Mouse (Mus musculus) megakaryocyte progenitor cell, adult 5-6 weeks (primary cell): Measurements from ENCODE around the gene Inf2. TPM values are rescaled to one million over a fixed set of nuclear protein-coding genes. Genes with fewer than 3 reads are reported as not detected.

ENCODE experiments used
- ATAC-seq: replicated peaks from 2 replicates; pipeline ENCODE4 v1.8.0; 2016; ENCODE audit warnings: mild to moderate bottlenecking, moderate TSS enrichment, inconsistent platforms; ENCODE audit not compliant: poor library complexity
- total RNA-seq, 2 experiments: library from RNA; stranded (forward) in 1 of 2; stranded (reverse) in 1 of 2; fragments of 157-497, 149-512 nt in 1 of 2; fragments of 200-1000 nt in 1 of 2; gene quantifications; 2 replicates each; pipeline versions ENCODE4 v1.2.3 to v1.2.4; 2015 to 2017

Inf2 gene
- total RNA-seq, 2 experiments from 2014 or later = 7.1 to 11.0 TPM

DNA sequence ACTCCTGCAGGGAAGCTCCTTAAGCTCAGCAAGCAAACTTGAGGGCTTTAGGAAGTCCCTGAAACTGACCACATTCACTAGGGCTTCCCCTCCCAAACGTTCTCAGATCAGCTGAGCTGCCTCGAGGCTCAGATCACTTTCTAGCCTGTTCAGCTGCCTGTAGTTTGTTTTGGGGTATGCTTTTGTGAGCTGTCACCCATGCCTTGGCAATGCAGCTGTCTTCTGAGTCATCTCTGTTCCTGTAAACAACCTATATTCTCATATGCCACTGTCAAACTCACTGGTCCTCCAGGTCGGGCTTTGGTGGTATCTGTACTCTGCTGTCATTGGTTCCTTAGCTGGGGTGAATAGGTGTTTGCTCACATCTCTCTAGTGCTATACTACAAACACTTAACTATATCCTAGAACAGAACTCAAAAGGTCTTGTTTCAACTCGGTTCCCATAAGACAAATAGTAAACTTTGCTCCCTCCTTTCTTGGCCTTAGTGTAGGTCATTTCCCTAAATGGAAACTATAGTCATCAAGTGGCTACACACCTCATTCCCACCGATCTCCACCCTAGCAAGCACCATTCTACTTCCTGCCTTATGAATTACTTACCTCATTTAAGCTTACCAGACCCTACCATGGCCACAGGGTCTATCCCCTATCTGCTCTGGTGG lies 63.3 kb downstream of the Inf2 start:
- ATAC-seq = no peak

DNA sequence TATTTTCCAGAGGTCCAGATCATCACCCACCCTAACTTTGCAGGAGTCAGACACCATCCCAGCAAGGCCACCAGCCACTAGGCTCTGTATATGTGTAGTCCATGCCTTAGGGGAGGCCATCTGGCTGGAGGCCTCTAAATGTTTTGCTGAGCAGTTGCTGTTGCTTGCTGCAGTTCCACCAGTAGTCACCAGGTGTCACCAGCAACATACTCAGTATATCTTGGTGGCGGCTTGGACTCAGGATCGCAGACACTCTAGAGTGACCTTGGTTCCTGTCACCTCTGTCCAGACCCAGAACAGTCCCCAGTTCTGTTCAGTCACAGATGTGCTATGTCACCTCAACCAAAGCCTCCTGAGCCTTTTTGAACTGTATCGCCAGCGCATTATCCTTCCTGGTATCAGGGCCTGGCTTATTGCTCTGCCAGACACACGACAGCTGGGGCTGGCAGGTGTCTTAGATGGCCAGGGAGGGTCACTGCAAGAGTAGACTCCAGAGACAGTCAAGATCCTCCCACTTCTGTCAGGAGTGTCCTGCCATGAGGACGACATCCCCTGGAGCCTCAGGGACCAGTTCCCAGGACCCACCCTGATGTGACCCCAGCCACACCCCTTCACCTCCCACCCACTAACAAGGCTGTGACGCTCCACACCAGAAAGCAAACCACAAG lies 64.7 kb downstream of the Inf2 start:
- ATAC-seq = peak; percentile 87

- no peak for ATAC-seq
Observed at GRCm38 (mm10) chr12:112654076-112654475, 65.5 kb downstream of the Inf2 start.

DNA sequence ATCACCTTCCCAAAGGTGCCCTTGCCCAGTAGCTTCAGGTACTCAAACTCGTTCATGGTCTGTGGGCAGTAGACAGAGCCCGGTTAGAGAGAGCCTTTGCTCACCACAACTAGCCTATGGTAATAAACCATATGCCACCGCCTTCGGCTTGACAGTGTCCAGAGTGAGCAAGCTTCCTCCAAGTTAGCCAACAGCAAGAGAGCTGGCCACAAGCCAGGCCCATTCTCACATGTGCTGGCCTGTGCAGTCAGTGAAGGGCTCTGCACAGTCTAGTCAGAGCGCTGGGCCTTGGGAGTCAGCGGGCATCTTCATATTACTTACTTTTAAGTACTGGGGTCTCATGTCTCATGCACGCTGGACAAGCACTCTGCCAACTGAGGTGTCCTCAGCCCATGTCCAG lies 70.0 kb downstream of the Inf2 start:
- ATAC-seq = no peak

DNA sequence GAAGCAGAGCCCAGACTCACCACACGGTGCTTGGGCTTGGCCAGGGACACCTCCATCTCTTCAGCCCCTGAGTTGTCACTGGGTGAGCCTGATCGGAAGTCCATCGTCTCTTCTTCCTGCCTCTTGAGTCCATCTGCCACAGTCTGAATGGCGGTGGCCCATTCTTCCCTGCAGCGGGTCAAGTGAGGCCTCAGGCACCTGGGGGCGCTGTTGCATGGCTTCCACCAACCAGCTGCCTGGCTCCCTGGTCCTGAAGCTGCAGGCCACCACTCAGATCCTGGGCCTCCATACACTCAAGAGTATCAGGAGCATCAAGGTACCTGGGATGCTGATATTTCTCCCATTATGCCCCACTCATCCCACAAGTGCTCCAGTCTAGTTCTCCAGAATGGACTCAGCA lies 70.5 kb downstream of the Inf2 start:
- peak; percentile 61; the same call in 1 of the 2 replicates for ATAC-seq

GRCm38 (mm10) chr12:112660576-112661326 lies 72.2 kb downstream of the Inf2 start:
- ATAC-seq = no peak

DNA sequence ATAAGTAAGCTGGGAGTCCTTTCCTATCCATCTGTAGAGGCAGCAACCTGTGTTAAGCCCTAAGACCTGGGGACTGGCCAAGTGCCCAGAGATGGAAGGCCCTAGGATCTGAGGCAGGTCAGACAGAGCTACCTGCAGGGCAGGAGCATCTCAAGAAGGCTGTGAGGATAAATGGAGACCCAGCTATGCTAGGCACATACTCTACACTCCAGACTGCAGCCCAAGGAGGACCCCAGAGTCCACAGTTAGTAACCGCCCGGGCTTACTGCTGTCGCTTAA lies 72.7 kb downstream of the Inf2 start:
- no peak for ATAC-seq

DNA sequence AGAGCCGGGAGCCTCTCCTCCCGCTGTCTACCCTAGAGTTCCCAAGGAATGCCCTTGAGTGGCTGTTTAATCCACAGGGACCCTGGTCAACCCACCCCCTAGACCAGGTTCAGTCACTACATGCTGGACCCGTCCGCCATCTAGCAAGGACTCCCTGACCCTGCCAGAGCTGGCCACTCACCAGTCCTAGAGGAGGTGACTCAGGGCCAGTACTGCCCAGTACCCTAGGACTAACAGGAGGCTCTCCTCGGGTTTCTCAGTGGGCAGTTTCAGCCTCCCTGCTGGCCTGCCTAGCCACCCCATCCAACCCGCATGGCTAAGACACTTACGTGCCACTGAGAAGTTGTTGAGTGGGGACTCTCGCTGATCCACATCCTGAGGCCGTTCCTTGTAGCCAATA lies 73.3 kb downstream of the Inf2 start:
- no peak for ATAC-seq

GRCm38 (mm10) chr12:112663303-112663702 lies 74.7 kb downstream of the Inf2 start:
- no peak for ATAC-seq

- no peak for ATAC-seq
Observed at GRCm38 (mm10) chr12:112663716-112664115, 75.1 kb downstream of the Inf2 start.

- no peak for ATAC-seq
Observed at GRCm38 (mm10) chr12:112664124-112664523, 75.5 kb downstream of the Inf2 start.

DNA sequence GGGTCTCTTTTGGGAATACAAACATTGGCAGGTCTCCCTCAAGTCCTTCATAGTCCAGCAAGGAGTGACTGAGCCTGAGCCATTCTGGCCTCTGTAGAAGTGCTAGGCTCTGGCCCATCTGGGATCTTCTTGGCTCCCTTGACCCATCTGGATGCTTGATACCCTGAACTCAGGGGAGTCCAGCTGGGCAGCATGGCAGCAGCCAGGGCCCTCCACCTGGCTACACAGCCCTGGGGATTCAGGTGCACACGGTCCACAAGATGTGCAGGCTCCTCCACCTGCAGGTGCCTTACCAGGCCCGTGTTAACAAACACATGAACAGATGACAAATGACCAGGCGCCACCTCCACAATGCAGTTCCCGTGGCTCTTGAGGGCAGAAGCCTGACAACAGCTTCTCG lies 76.1 kb downstream of the Inf2 start:
- no peak for ATAC-seq

Other genes with a start within 250 kb of the Inf2 start
- gene A530016L24Rik, start 99.3 kb upstream of the Inf2 start, total RNA-seq (2015) = not detected in 2 replicates
- gene A530016L24Rik, start 99.3 kb upstream of the Inf2 start, total RNA-seq (2017) = not detected in 2 replicates
- not detected in 2 replicates for gene Tmem179, start 72.0 kb upstream of the Inf2 start, total RNA-seq (2015)
- gene Tmem179, start 72.0 kb upstream of the Inf2 start, total RNA-seq (2017) = not detected in 2 replicates
- 113 and 131 TPM in 2 replicates for gene Adssl1, start 31.3 kb downstream of the Inf2 start, total RNA-seq (2015)
- gene Adssl1, start 31.3 kb downstream of the Inf2 start, total RNA-seq (2017) = 113 and 126 TPM in 2 replicates
- 163 and 168 TPM in 2 replicates for gene Siva1, start 55.9 kb downstream of the Inf2 start, total RNA-seq (2015)
- 291 and 325 TPM in 2 replicates for gene Siva1, start 55.9 kb downstream of the Inf2 start, total RNA-seq (2017)
- 84.3 and 85.6 TPM in 2 replicates for gene Akt1, start 86.1 kb downstream of the Inf2 start, total RNA-seq (2015)
- gene Akt1, start 86.1 kb downstream of the Inf2 start, total RNA-seq (2017) = 74.8 and 96.1 TPM in 2 replicates
- gene Zbtb42, start 90.0 kb downstream of the Inf2 start, total RNA-seq (2015) = 1.8 and 2.1 TPM in 2 replicates
- gene Zbtb42, start 90.0 kb downstream of the Inf2 start, total RNA-seq (2017) = 0.54 and 0.92 TPM in 2 replicates
- 0.59 and 2.1 TPM in 2 replicates for gene Cep170b, start 131.7 kb downstream of the Inf2 start, total RNA-seq (2015)
- gene Cep170b, start 131.7 kb downstream of the Inf2 start, total RNA-seq (2017) = 1.1 and 4.7 TPM in 2 replicates
- gene Pld4, start 171.9 kb downstream of the Inf2 start, total RNA-seq (2015) = 26.6 and 48.3 TPM in 2 replicates
- gene Pld4, start 171.9 kb downstream of the Inf2 start, total RNA-seq (2017) = 16.4 and 26.7 TPM in 2 replicates
- gene Ahnak2, start 213.9 kb downstream of the Inf2 start, total RNA-seq (2015) = not detected in 2 replicates
- gene Ahnak2, start 213.9 kb downstream of the Inf2 start, total RNA-seq (2017) = not detected in 2 replicates
- gene Clba1, start 220.2 kb downstream of the Inf2 start, total RNA-seq (2015) = 0.39 and 0.52 TPM in 2 replicates
- gene Clba1, start 220.2 kb downstream of the Inf2 start, total RNA-seq (2017) = 0.87 and 1.0 TPM in 2 replicates
- 64.3 and 68.9 TPM in 2 replicates for gene Cdca4, start 240.6 kb downstream of the Inf2 start, total RNA-seq (2015)
- 56.8 and 63.6 TPM in 2 replicates for gene Cdca4, start 240.6 kb downstream of the Inf2 start, total RNA-seq (2017)